Mouse (Mus musculus) left cerebral cortex, adult 8-10 months (tissue): ENCODE data around the gene Arvcf. TPM values are rescaled to one million over a fixed set of nuclear protein-coding genes. Genes with fewer than 3 reads are reported as not detected.

Experiments
- DNase-seq, 2 experiments: peaks; one replicate each; pipeline ENCODE4 v3.0.0; 2022; ENCODE audit warnings: low spot score in 2 of 2
- total RNA-seq, 4 experiments: library from RNA; stranded (reverse); gene quantifications; 2 replicates each; pipeline ENCODE4 v1.2.4; 2022

The Arvcf gene
- total RNA-seq = 10 to 100 TPM; 34.2 to 42.1 (median 38.2) TPM

DNA sequence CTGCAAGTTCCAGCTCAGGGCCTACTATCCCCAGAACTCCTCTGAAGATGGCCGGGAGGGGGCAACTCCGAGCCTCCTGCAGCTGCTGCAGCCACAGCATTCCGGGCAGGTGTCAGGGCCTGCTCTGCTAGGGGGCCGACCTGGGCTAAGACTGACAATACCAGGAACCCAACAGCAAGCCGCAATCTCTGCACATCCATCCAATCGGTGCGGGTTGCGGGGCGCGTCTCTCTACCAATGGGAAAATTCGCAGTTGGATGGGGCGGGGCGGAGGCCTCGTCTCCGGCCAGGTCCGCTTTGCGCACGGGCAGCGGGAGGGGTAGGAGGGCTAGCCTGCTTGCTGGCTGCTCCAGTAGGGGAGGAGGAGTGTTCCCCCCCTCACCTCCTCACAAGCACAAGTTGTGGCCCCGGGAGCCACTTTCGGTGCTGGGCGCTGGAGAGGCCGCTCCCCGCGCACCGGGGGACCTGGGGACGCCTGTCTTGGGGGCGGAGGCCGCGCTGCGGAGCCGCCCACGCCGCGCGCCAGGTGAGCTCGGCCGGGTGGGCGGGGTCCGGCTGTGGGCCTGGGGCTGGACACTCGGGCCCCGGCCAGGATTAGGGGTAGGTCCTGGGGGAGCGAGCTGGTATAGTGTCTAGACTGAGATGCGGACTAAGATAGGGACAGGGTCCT, at the start of gene Arvcf, which contains the start of gene Tango2:
Arvcf (plus strand) TSS at position 252 of the 670 bp plus-strand sequence.
Tango2 (minus strand) TSS at position 173 of the 670 bp plus-strand sequence.
- peak; percentile 86 to 96 for DNase-seq

DNA sequence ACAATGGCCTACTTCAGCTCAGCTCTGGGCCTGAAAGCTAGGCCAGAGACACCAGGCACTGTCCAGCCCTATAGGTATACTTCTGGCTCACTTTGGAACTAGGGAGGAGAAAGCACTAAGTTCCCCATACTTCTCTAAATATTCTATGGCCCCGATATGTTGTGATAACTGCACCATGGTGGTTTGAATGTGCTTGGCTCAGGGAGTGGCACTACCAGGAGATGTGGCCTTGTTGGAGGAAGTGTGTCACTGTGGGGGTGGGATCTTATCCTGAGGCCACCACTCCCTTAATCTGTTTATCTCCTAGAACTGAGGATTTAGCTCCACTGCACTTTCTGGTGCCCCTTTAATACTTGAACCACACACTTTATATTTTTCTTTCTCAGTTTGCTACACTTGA, 39.8 kb upstream of the Arvcf start:
- DNase-seq = no peak

DNA sequence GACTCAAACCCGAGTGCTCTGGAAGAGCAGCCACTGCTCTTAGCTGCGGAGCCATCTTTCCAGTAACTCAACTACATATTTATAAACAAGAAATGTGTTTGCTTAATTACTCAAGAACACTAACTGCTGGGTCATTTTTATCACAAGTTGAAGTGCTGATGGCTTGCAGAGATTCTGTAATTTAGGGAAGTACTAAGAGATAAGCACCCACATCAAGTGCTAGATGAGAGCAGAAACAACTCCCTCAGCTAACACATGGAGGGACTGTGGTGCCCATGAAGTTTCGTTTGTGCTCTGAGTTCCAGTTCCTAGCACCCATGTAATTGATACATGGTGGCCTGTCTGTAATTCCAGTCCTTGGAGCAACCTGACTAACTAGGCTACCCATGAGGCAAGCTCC, 29.0 kb upstream of the Arvcf start:
- no peak for DNase-seq

- DNase-seq = no peak
These were observed 26.5 kb upstream of the Arvcf start for GRCm38 (mm10) chr16:18321443-18321842.

GRCm38 (mm10) chr16:18323460-18323859, 24.5 kb upstream of the Arvcf start:
- no peak for DNase-seq

DNA sequence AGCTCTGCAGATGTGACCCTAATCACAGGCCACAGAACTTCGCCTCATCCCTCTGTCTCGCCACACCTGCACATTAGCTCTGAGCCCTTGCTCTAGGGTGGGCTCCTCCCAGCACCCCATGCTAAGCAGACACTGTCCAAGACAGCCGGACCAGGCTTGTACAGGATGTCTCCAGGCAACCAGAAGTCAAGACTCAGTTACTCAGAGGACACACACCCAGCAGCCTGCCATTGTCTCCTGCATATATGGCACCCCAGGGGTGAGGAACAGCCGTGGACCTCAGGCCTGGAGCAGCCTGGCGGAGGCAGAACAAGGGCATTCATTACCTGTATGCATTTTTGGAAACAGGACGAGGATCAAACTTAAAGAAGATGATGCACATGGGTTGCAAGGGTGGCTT, 24.0 kb upstream of the Arvcf start:
- no peak for DNase-seq

GRCm38 (mm10) chr16:18325741-18326140, 22.2 kb upstream of the Arvcf start:
- no peak for DNase-seq

- no peak for DNase-seq
These were observed 20.0 kb upstream of the Arvcf start for GRCm38 (mm10) chr16:18327936-18328335.

- DNase-seq = no peak
These were observed 19.5 kb upstream of the Arvcf start for GRCm38 (mm10) chr16:18328524-18328923.

DNA sequence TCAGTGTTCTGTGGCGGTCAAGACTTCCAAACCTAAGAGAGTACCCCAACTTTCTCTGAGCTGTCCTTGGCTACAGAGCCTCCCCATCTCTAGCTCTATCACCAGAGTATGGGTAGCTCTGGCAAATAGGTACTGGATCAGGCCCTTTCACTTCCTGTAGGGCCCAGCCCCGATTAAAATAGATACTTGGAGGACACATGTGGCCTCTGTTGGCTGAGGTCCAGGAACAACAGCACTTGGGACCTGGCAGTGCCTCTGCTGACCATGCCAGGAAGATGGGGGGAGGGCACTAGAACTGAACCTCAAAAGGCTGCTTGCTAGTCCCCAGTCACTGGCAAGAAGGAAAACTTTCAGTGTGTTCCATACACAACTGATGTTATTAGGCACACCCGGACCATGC, 14.0 kb upstream of the Arvcf start:
- no peak for DNase-seq

DNA sequence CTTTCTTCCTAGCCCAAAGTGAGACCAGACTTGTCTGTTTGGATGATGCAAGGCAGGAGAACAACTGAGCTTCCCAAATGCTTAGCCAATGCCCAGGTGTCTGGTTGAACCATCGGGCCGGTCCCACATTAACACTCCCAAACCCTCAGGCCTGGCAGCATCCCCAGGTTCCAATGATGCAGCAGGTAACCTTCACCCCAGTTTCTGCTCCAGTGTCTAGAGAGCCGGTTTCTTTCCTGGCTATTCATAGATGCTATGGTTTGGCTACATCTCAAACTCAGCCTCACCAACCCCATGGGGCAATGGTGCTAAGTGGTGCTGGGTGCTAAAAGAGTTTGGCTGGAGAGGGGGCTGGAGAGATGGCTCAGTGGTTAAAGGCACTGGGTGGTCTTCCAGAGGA, 12.0 kb upstream of the Arvcf start:
- no peak for DNase-seq

- no peak for DNase-seq
These were observed 10.7 kb upstream of the Arvcf start for GRCm38 (mm10) chr16:18337261-18337660.

GRCm38 (mm10) chr16:18339866-18340265, 8.1 kb upstream of the Arvcf start:
- no peak for DNase-seq

- no peak for DNase-seq
These were observed 6.4 kb upstream of the Arvcf start for GRCm38 (mm10) chr16:18341605-18342004.

DNA sequence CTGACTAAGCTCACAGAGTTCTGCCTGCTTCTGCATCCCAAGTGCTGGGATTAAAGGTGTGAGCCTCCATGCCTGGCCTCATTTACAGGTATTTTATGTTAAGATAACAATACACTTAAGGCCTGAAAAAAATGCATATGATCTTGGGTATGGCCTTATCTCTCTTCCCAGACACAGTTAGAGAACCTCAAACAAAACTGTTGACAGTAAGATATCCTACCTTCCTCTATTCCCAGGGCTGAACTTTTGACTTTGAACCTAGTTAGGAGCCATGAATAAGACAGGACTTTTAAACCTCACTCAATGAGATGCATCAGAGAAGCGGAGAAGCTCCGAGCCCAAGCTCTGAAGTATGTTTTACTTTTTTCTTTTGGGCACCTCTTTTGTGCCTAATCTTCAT, 5.9 kb upstream of the Arvcf start:
- no peak for DNase-seq

- DNase-seq = peak in 1 of 2 experiments; percentile 31
These were observed 5.1 kb upstream of the Arvcf start for GRCm38 (mm10) chr16:18342650-18343570.

DNA sequence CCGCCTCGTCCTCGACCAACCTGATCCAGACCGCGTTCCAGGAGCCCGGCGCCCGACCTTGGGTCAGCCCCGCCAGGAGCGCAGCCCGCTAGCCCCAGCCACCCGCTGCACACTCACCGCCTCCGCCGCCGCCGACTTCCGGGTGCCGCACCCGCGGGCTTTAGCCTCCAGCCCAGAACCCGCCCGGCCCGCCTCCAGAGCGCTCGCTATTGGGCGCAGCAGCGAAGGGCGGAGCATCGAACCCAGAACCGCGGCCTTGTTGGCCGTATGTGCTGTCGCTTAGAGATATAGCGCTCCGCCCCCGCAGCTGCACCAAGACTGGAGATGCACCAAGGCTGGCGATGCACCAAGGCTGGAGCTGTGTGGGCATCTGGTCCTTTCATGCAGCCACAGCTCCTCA, 4.2 kb upstream of the Arvcf start:
- peak; percentile 91 to 98 for DNase-seq

DNA sequence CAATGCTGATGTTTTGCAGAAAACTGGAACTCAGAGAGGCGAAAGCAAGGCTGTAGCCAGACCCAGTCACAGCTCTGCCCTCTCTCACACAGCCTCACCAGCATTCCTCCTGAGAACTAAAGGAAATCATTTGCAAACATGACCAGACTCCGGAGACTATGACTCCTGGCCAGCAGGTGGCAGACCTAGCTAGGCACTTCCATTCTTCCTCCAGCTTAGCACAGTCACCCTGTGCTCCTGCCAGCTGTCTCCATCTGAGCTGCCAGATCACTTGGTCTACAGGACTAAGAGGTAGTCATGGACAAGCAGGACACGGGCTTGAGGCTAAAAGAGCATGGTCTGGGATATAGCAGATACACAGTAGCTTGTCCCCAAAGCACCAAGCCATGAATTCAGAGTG, 2.7 kb upstream of the Arvcf start:
- DNase-seq = peak; percentile 74 to 85

DNA sequence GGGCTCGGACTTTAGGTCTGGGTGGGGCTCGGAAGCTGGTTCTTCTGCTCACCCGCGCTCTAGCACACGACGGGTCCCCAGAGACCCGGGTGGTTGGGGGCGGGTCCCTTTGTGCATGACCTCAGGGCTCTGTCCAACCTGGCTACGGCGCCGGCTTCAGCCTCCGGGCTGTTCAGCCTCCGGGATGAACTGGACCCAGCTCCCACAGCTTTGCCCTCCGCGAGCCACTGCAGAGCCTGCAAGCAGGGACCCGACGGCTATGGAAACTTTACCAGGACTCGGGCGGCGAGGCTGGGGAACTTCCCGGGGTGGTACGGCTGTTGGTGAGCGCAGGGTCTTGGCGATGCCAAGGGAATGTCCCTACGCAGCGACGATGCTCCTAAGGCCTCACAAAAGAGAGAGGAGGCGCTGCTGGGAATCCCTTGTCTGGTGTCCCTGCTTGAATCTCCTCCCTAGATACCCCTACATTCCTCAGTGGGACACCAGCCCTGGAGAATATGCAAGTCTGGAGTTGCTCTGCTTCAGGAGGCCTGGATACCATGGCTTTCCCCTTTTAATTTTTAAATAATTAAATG, 706 bp downstream of the Arvcf start:
- DNase-seq = peak in 1 of 2 experiments; percentile 21

DNA sequence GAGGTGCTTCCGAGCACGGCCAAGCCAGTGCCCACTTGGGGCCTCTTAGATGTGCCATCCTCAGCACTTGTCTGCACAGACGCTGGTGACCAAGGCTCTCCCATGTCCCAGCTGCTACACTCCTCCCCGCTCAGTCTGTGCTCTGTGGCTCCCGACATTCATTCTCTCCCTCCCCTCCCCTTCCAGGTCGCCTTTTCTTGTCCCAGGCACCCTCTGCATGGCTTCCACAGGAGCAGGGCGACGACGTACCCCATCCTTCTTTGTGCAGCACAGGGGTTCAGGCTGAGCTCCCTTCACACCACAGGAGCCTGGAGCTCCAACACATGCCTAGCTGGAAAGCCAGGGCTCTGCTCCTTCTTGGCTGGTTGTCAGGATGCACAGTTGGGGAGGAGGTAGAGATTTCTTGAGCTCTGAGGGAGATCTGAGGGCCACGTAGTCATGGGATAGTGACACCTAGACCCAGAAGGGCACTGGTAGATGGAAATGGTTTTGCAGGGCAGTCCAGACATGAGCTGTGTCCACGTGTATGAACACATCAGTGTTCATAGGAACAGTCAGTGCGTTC, 1.9 kb downstream of the Arvcf start:
- no peak for DNase-seq

- DNase-seq = no peak
These were observed 3.5 kb downstream of the Arvcf start for GRCm38 (mm10) chr16:18351313-18352055.
